Mouse (Mus musculus): ENCODE measurements around the gene Ccl1.

Gene Ccl1

GRCm38 (mm10) chr11:82305590-82305989 is at the start of gene Ccl1:
TSS of gene Ccl1 (minus strand) at chr11:82305690.
- no peak for DNase-seq (ENCODE audit: low read depth, low spot score)

GRCm38 (mm10) chr11:82351039-82351438 is 45.5 kb upstream of the Ccl1 start:
- no peak for DNase-seq (ENCODE audit: low read depth, low spot score)

- DNase-seq (ENCODE audit: low read depth, low spot score), result no peak
These were observed 35.4 kb upstream of the Ccl1 start for GRCm38 (mm10) chr11:82340900-82341299.

- DNase-seq (ENCODE audit: low read depth, low spot score), result no peak
These were observed 34.9 kb upstream of the Ccl1 start for GRCm38 (mm10) chr11:82340416-82340815.

GRCm38 (mm10) chr11:82339921-82340401 is 34.5 kb upstream of the Ccl1 start:
- no peak for DNase-seq (ENCODE audit: low read depth, low spot score)

- DNase-seq (ENCODE audit: low read depth, low spot score), result peak; percentile 4
These were observed 7.7 kb upstream of the Ccl1 start for GRCm38 (mm10) chr11:82313153-82313552.

- no peak for DNase-seq (ENCODE audit: low read depth, low spot score)
These were observed 5.0 kb upstream of the Ccl1 start for GRCm38 (mm10) chr11:82310336-82311045.

GRCm38 (mm10) chr11:82297895-82298294 is 7.6 kb downstream of the Ccl1 start:
- no peak for DNase-seq (ENCODE audit: low read depth, low spot score)

- DNase-seq (ENCODE audit: low read depth, low spot score), result no peak
These were observed 14.6 kb downstream of the Ccl1 start for GRCm38 (mm10) chr11:82290841-82291240.

- DNase-seq (ENCODE audit: low read depth, low spot score), result no peak
These were observed 31.2 kb downstream of the Ccl1 start for GRCm38 (mm10) chr11:82274149-82274812.

GRCm38 (mm10) chr11:82259131-82259530 is 46.4 kb downstream of the Ccl1 start:
- DNase-seq (ENCODE audit: low read depth, low spot score), result no peak

- DNase-seq (ENCODE audit: low read depth, low spot score), result peak; percentile 17
These were observed 49.9 kb downstream of the Ccl1 start for GRCm38 (mm10) chr11:82255601-82256000.

- DNase-seq (ENCODE audit: low read depth, low spot score), result no peak
These were observed 52.1 kb downstream of the Ccl1 start for GRCm38 (mm10) chr11:82253421-82253820.

- DNase-seq (ENCODE audit: low read depth, low spot score), result no peak
These were observed 54.2 kb downstream of the Ccl1 start for GRCm38 (mm10) chr11:82251251-82251650.

- no peak for DNase-seq (ENCODE audit: low read depth, low spot score)
These were observed 55.5 kb downstream of the Ccl1 start for GRCm38 (mm10) chr11:82249945-82250344.

GRCm38 (mm10) chr11:82237439-82237838 is 68.1 kb downstream of the Ccl1 start:
- DNase-seq (ENCODE audit: low read depth, low spot score), result no peak

GRCm38 (mm10) chr11:82235551-82236207 is 69.8 kb downstream of the Ccl1 start:
- peak; percentile 60 for DNase-seq (ENCODE audit: low read depth, low spot score)

GRCm38 (mm10) chr11:82233991-82234390 is 71.5 kb downstream of the Ccl1 start:
- DNase-seq (ENCODE audit: low read depth, low spot score), result no peak

- no peak for DNase-seq (ENCODE audit: low read depth, low spot score)
These were observed 78.5 kb downstream of the Ccl1 start for GRCm38 (mm10) chr11:82226976-82227375.

GRCm38 (mm10) chr11:82225936-82226335 is 79.6 kb downstream of the Ccl1 start:
- no peak for DNase-seq (ENCODE audit: low read depth, low spot score)

- no peak for DNase-seq (ENCODE audit: low read depth, low spot score)
These were observed 89.0 kb downstream of the Ccl1 start for GRCm38 (mm10) chr11:82216531-82216930.

GRCm38 (mm10) chr11:82214405-82214804 is 91.1 kb downstream of the Ccl1 start:
- DNase-seq (ENCODE audit: low read depth, low spot score), result no peak

Measured in A20 (cell line).